17 mouse cellular contexts compared by ENCODE assay signal in genomic region chr5:117824486-117824885, GRCm38 (mm10). TPM values are rescaled to one million over a fixed set of nuclear protein-coding genes. Genes with fewer than 3 reads are reported as not detected.
DNase-seq lines count a peak whose midpoint lies in the region; ATAC-seq and TF ChIP-seq lines count a peak whose summit lies in the region.
"Had no signal": no experiment of that assay in that cellular context is flagged by ENCODE, and none has a peak within 500 bp of the region (broad histone marks: within the 10 kb centered on the region; RNA-seq: fewer than 3 reads in every experiment).

No protein-coding gene starts in this region.

- no peak overlapping the region for H3K27ac ChIP-seq in gastrocnemius, adult 2 months
- H3K27ac ChIP-seq in liver, embryonic 14.5 days, result no peak overlapping the region
- H3K27ac ChIP-seq in liver, embryonic 12.5 days, result no peak overlapping the region
- H3K27ac ChIP-seq: embryonic facial prominence, embryonic 10.5 days; hindbrain, embryonic 10.5 days; limb, embryonic 12.5 days; midbrain, embryonic 13.5 days; neural tube, embryonic 13.5 days had no signal

- no peak overlapping the region for H3K4me2 ChIP-seq in liver, embryonic 14.5 days (ENCODE audit: low read depth)
- no peak overlapping the region for H3K4me2 ChIP-seq in liver, embryonic 12.5 days
- H3K4me2 ChIP-seq: limb, embryonic 12.5 days; midbrain, embryonic 13.5 days; neural tube, embryonic 13.5 days had no signal

- no peak overlapping the region for H3K4me3 ChIP-seq in gastrocnemius, adult 2 months
- H3K4me3 ChIP-seq in liver, embryonic 14.5 days (ENCODE audit: insufficient read depth in 1 of 2, low read depth in 2 of 2, low read length in 2 of 2), result no peak overlapping the region
- no peak overlapping the region for H3K4me3 ChIP-seq in liver, embryonic 12.5 days
- no peak overlapping the region for H3K4me3 ChIP-seq in E14TG2a.4 (replicated peaks; ENCODE audit: low read length)
- H3K4me3 ChIP-seq: embryonic facial prominence, embryonic 10.5 days; hindbrain, embryonic 10.5 days; limb, embryonic 12.5 days; midbrain, embryonic 13.5 days; neural tube, embryonic 13.5 days had no signal

- TF ChIP-seq EP300 in liver, embryonic 14.5 days (IDR thresholded peaks at IDR 0.05; ENCODE audit: low read depth), result no peak

- H3K9ac ChIP-seq in liver, embryonic 14.5 days (replicated peaks), result no peak overlapping the region
- H3K9ac ChIP-seq in liver, embryonic 12.5 days, result no peak overlapping the region
- H3K9ac ChIP-seq: limb, embryonic 12.5 days; midbrain, embryonic 13.5 days; neural tube, embryonic 13.5 days had no signal

- no peak for ATAC-seq in liver, embryonic 14.5 days (ENCODE audit: insufficient read depth)
- no peak for ATAC-seq in liver, embryonic 12.5 days
- ATAC-seq: midbrain, embryonic 13.5 days had no signal

- intact Hi-C loops in gastrocnemius, adult 2 months (cut with DNase I), result no loop called here

- no peaks in the 10 kb centered on the region for H3K27me3 ChIP-seq in liver, embryonic 14.5 days (ENCODE audit: control insufficient read depth, insufficient read depth, low read length)
- no peaks in the 10 kb centered on the region for H3K27me3 ChIP-seq in liver, embryonic 12.5 days (replicated peaks)
- peaks cover 29% of the 10 kb centered on the region for H3K27me3 ChIP-seq in E14TG2a.4 (ENCODE audit: insufficient read depth, low read length)
- H3K27me3 ChIP-seq: limb, embryonic 12.5 days; midbrain, embryonic 13.5 days; neural tube, embryonic 13.5 days had no signal

- no peaks in the 10 kb centered on the region for H3K9me3 ChIP-seq in liver, embryonic 14.5 days (ENCODE audit: control insufficient read depth, low read length)
- H3K9me3 ChIP-seq in liver, embryonic 12.5 days (replicated peaks), result no peaks in the 10 kb centered on the region
- H3K9me3 ChIP-seq in E14TG2a.4 (ENCODE audit: low read length), result no peaks in the 10 kb centered on the region
- H3K9me3 ChIP-seq: hindbrain, embryonic 10.5 days; midbrain, embryonic 13.5 days; neural tube, embryonic 13.5 days had no signal

- whole genome bisulfite sequencing in liver, embryonic 14.5 days (ENCODE audit: insufficient replicate concordance), result 45% methylated on average over 5 of the region's 5 CpGs
- WGBS in liver, embryonic 12.5 days (ENCODE audit: insufficient replicate concordance), result 53% methylated on average over 5 of the region's 5 CpGs

- no peak for DNase-seq in gastrocnemius, adult 2 months
- DNase-seq in gastrocnemius, adult 8-10 months (ENCODE audit: low spot score in 2 of 2), result no peak
- no peak for DNase-seq in liver, embryonic 14.5 days (ENCODE audit: low read depth in 3 of 3, low spot score in 3 of 3)
- peak; percentile 3 for DNase-seq in c-Kit-positive CD71-positive TER-119-positive erythroid progenitor cells, embryonic 14.5 days (ENCODE audit: low spot score)
- DNase-seq in frontal cortex, postnatal 36 days (ENCODE audit: low spot score in 2 of 2), result no peak
- DNase-seq in T-cell, adult 2 months (ENCODE audit: low spot score), result no peak
- DNase-seq: adrenal gland, postnatal 25 days; cerebellum, adult 9-10 months; lung, postnatal 4 days; retina, postnatal 1 day had no signal

- H3K4me1 ChIP-seq in liver, embryonic 14.5 days (replicated peaks; ENCODE audit: control insufficient read depth in 2 of 2, insufficient read depth in 2 of 2, low read length in 1 of 2), result no peaks in the 10 kb centered on the region
- no peaks in the 10 kb centered on the region for H3K4me1 ChIP-seq in liver, embryonic 12.5 days
- peaks cover 16% of the 10 kb centered on the region; the same call in 1 of the 2 replicates for H3K4me1 ChIP-seq in E14TG2a.4 (replicated peaks; ENCODE audit: low read depth, low read length)
- H3K4me1 ChIP-seq: embryonic facial prominence, embryonic 10.5 days; limb, embryonic 12.5 days; midbrain, embryonic 13.5 days; neural tube, embryonic 13.5 days had no signal

- no peaks in the 10 kb centered on the region for H3K36me3 ChIP-seq in liver, embryonic 14.5 days (replicated peaks; ENCODE audit: control insufficient read depth, insufficient read depth, low read depth)
- no peaks in the 10 kb centered on the region for H3K36me3 ChIP-seq in liver, embryonic 12.5 days
- H3K36me3 ChIP-seq in E14TG2a.4 (ENCODE audit: insufficient read depth, low read length), result no peaks in the 10 kb centered on the region
- H3K36me3 ChIP-seq: embryonic facial prominence, embryonic 10.5 days; hindbrain, embryonic 10.5 days; limb, embryonic 12.5 days; midbrain, embryonic 13.5 days; neural tube, embryonic 13.5 days had no signal

- TF ChIP-seq CTCF in gastrocnemius, adult 2 months (IDR thresholded peaks at IDR 0.05), result peak; percentile 53
- TF ChIP-seq CTCF in liver, embryonic 14.5 days (IDR thresholded peaks at IDR 0.05; ENCODE audit: low read depth), result peak; percentile 58
- peak; percentile 61 for TF ChIP-seq CTCF in E14TG2a.4 (conservative IDR thresholded peaks at IDR 0.05; ENCODE audit: low read length)

RNA-seq across cellular contexts. Expression of gene Nos1, which starts 43.7 kb away (rescaled TPM):
- 10 to 100 TPM; 50.9 to 64.4 TPM for total RNA-seq in gastrocnemius, adult 2 months (2021)
- total RNA-seq in gastrocnemius, adult 8-10 months (2022), result 10 to 100 TPM; 57.4 to 86.1 (median 70.1) TPM
- under 0.01 TPM in 2 replicates for polyA plus RNA-seq in liver, embryonic 14.5 days (2012; rRNA removed)
- not detected in 2 replicates for polyA plus RNA-seq in liver, embryonic 14.5 days (2014; fragmentation: Nextera tagmentation; extraction: Ambion mirVana)
- 0.01 and 0.02 TPM in 2 replicates for polyA plus RNA-seq in liver, embryonic 12.5 days (2016; fragmentation: Nextera tagmentation; extraction: Ambion mirVana)
